Mouse (Mus musculus) G1E (cell line): ENCODE measurements around the gene Myt1l.

Experiments used
- CTCF ChIP-seq: IDR thresholded peaks from 2 replicates; pipeline ENCODE4 v1.5.1; 2012; ENCODE audit warnings: low read depth, low read length, inconsistent platforms, mixed read lengths
- GATA1 ChIP-seq: IDR thresholded peaks from 2 replicates; pipeline ENCODE4 v1.6.1; 2012; ENCODE audit warnings: borderline replicate concordance, low read length, inconsistent platforms, mixed read lengths
- GATA2 ChIP-seq: IDR thresholded peaks from 2 replicates; pipeline ENCODE4 v1.6.1; 2012; ENCODE audit warnings: low read depth, low read length, inconsistent platforms, borderline replicate concordance
- POLR2AphosphoS5 ChIP-seq: IDR thresholded peaks from 2 replicates; pipeline ENCODE4 v1.6.1; 2012; ENCODE audit warnings: low read depth, low read length, inconsistent platforms; ENCODE audit not compliant: insufficient replicate concordance
- TAL1 ChIP-seq: conservative IDR thresholded peaks from 2 replicates; pipeline ENCODE4 v1.6.1; 2012; ENCODE audit warnings: low read depth, low read length, inconsistent platforms, mixed read lengths

- TF ChIP-seq GATA1 (no peak), CTCF (no peak), GATA2 (no peak), TAL1 (no peak), POLR2AphosphoS5 (no peak)
Observed at GRCm38 (mm10) chr12:29555718-29556117, 27.5 kb downstream of the Myt1l start.
